Mouse (Mus musculus): ENCODE measurements around the gene Nipal3. TPM values are rescaled to one million over a fixed set of nuclear protein-coding genes. Genes with fewer than 3 reads are reported as not detected.
A peak's percentile ranks its signal among the peaks of the same experiment; 100 is the strongest.

Nipal3 gene
- polyA plus RNA-seq, 1 experiment from 2014 or later: 5.1 TPM

DNA sequence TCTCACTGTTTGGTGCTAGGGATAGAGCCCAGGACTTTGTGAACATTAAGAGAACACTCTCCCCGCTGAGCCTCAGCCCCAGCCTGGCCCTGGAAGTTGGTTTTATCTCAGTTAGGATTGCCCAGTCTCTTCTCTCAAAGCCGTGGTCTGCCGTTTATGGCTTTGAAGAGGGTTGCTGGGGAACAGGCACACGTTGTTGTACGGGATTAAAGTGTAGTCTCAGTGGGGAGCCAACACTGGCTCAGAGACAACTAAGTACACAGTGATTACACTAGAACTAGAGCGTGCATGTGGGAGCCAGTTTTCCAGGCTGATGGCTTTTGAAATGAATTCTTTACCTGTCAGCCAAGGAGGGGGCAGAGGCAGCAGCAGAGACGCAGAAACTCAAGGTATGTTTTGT lies 93.0 kb downstream of the Nipal3 start:
- WGBS: 19% methylated on average over 7 of the region's 7 CpGs
- ATAC-seq (ENCODE audit: low read depth): no peak

DNA sequence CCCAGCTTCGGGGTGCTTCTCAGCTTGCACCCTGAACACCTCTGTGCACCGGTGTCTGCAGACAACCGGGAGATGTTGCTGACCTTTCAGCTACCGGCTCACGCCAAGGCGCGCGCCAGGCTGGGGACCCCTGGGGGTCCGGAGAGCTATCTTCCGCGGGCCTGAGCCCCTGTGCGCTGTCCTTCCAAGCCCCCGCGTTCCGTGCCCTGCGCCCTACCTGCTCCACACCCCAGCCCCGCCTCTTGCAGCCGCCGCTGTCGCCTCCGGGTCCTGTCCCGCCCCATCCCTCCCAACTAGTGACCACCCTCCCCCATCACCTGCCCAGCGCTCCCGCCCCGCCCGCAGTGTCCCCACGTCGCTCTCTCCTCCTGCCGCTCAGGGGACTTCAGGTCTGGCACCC lies 96.8 kb downstream of the Nipal3 start, which contains the start of gene Ncmap:
TSS of gene Ncmap (minus strand) at position 237 of the 400 bp plus-strand sequence.
- Histone ChIP-seq H3K4me1 (replicated peaks) (peaks cover 12% of the 10 kb centered on the region), H3K27me3 (peaks cover 62% of the 10 kb centered on the region), H3K4me2 (peak within 1 kb of the TSS; percentile 60), H3K36me3 (no peaks in the 10 kb centered on the region), H3K4me3 (peak within 1 kb of the TSS; percentile 36), H3K27ac (replicated peaks) (no peak within 1 kb of the TSS), H3K9me3 (no peaks in the 10 kb centered on the region), H3K9ac (peak within 1 kb of the TSS; percentile 55)
- ATAC-seq (ENCODE audit: low read depth): no peak
- under 1% methylated on average over 23 of the region's 29 CpGs for WGBS

More for the DNA sequence above, 93.0 kb downstream of the Nipal3 start:
- H3K9me3 ChIP-seq: no peaks in the 10 kb centered on the region
- no peaks in the 10 kb centered on the region for H3K36me3 ChIP-seq
- H3K4me2 ChIP-seq: no peak overlapping the region
- H3K27ac ChIP-seq (replicated peaks): no peak overlapping the region
- H3K27me3 ChIP-seq: peaks cover 40% of the 10 kb centered on the region
- no peak overlapping the region for H3K4me3 ChIP-seq
- H3K9ac ChIP-seq: no peak overlapping the region
- peaks cover 12% of the 10 kb centered on the region for H3K4me1 ChIP-seq (replicated peaks)

DNA sequence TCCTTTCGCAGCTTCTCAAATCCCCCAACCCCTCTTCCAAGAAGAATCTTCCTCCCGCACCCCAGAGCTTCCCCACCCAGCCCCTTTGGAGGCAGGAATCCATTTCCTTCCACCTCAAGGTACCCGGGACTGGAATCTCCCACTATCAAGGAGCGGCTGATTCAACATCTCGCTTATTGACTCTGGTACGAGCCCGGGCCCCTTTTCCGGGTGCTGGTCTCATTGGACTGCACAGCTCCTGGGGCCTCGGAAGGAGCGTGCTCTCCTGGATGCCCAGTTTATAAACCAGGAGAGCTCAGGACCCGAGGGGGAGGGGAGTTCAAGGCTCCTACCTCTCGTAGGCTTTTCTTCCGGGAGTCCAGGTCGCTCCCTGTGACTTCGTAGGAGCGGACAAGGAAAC lies 97.3 kb downstream of the Nipal3 start:
- H3K4me3 ChIP-seq: peak overlapping the region; percentile 36
- no peak overlapping the region for H3K27ac ChIP-seq (replicated peaks)
- peak overlapping the region; percentile 60 for H3K4me2 ChIP-seq
- no peaks in the 10 kb centered on the region for H3K9me3 ChIP-seq
- H3K9ac ChIP-seq: peak overlapping the region; percentile 55; the same call in 1 of the 2 replicates
- H3K36me3 ChIP-seq: no peaks in the 10 kb centered on the region
- peaks cover 62% of the 10 kb centered on the region for H3K27me3 ChIP-seq
- no peak for ATAC-seq (ENCODE audit: low read depth)
- H3K4me1 ChIP-seq (replicated peaks): peaks cover 12% of the 10 kb centered on the region
- WGBS: 3% methylated on average over 16 of the region's 16 CpGs

DNA sequence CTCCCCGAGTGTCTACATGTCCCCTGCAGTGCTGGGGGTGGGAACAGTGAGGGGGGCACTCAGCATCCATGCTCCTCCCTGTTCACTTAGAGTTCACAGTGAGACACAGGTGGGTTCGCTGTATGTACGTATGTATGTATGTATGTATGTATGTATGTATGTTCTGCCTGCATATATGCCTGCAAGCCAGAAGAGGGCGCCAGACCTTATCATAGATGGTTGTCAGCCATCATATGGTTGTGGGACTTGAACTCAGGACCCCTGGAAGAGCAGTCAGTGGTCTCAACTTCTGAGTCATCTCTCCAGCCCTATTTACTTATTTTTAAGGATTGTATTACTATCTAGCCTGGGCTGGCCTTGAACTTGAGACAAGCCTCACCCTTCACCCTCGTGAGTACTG lies 98.5 kb downstream of the Nipal3 start:
- Histone ChIP-seq H3K27ac (replicated peaks) (no peak overlapping the region), H3K9me3 (no peaks in the 10 kb centered on the region), H3K4me3 (no peak overlapping the region), H3K36me3 (no peaks in the 10 kb centered on the region), H3K4me2 (no peak overlapping the region), H3K4me1 (replicated peaks) (peaks cover 12% of the 10 kb centered on the region), H3K9ac (no peak overlapping the region), H3K27me3 (peaks cover 62% of the 10 kb centered on the region)
- WGBS: 82% methylated on average over 5 of the region's 5 CpGs
- no peak for ATAC-seq (ENCODE audit: low read depth)

MicroRNA genes within 50 kb of the gene (microRNA counts, 519-probe panel; counts per million panel counts)
- not detected for microRNA mmu-miR-700

Small RNAs within 50 kb of the gene (microRNA-seq; reads per million reads assigned to microRNA genes)
- gene Gm25317 (not detected), gene Mir700 (134 reads per million, percentile 59 among the genes with 10 or more reads in this experiment)

Other genes with a start within 250 kb of the Nipal3 start
- 76.3 and 84.4 TPM in 2 replicates for gene Clic4, start 222.2 kb downstream of the Nipal3 start, polyA plus RNA-seq (2015; fragmentation: Nextera tagmentation; extraction: Ambion mirVana)
- 195 and 229 TPM in 2 replicates for gene Srrm1, start 141.7 kb downstream of the Nipal3 start, polyA plus RNA-seq (2015; fragmentation: Nextera tagmentation; extraction: Ambion mirVana)
- 1.6 and 1.7 TPM in 2 replicates for gene Ncmap, start 96.8 kb downstream of the Nipal3 start, polyA plus RNA-seq (2015; fragmentation: Nextera tagmentation; extraction: Ambion mirVana)
- gene Rcan3, start 61.2 kb downstream of the Nipal3 start, polyA plus RNA-seq (2015; fragmentation: Nextera tagmentation; extraction: Ambion mirVana): 29.2 and 30.3 TPM in 2 replicates
- 0.31 and 0.62 TPM in 2 replicates for gene Stpg1, start 248 bp downstream of the Nipal3 start, polyA plus RNA-seq (2015; fragmentation: Nextera tagmentation; extraction: Ambion mirVana)
- gene Grhl3, start 78.6 kb upstream of the Nipal3 start, polyA plus RNA-seq (2015; fragmentation: Nextera tagmentation; extraction: Ambion mirVana): 0.50 and 0.81 TPM in 2 replicates
- gene Ifnlr1, start 191.2 kb upstream of the Nipal3 start, polyA plus RNA-seq (2015; fragmentation: Nextera tagmentation; extraction: Ambion mirVana): 0.08 and 0.39 TPM in 2 replicates
- not detected in 2 replicates for gene Il22ra1, start 233.1 kb upstream of the Nipal3 start, polyA plus RNA-seq (2015; fragmentation: Nextera tagmentation; extraction: Ambion mirVana)

Measured in neural tube, embryonic 13.5 days (tissue).